Mouse (Mus musculus): Measurements from ENCODE around the gene Plce1.

DNA sequence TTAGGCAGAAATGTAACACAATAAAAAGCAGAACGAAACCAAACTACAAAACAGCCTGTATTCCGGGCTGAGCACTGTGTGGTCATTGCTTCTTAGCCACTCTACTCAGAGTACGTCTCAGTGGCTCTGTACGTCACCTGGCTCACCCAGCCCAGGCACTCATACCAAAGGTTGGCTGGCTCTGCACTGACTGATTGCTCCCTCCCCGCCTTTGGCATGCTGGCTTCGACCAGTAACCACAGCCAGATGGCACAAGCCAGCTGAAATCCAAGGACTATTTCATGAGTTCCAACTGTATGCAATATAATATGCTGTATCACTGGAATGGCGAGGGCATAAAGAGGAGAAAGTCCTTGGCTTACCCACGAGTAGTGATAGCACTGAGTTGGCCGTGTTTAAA lies 121.9 kb downstream of the Plce1 start:
- TF ChIP-seq GATA1 (IDR thresholded peaks at IDR 0.05; ENCODE audit: low read length) (no peak), TAL1 (IDR thresholded peaks at IDR 0.05; ENCODE audit: low read length) (no peak)
